Mouse (Mus musculus) left cerebral cortex, adult 9 months (tissue): Measurements from ENCODE around the gene Kcnn1.

ENCODE experiments used
- DNase-seq, 2 experiments: peaks; one replicate each; pipeline ENCODE4 v3.0.0; 2022; ENCODE audit warnings: low spot score in 2 of 2

The Kcnn1 gene

DNA sequence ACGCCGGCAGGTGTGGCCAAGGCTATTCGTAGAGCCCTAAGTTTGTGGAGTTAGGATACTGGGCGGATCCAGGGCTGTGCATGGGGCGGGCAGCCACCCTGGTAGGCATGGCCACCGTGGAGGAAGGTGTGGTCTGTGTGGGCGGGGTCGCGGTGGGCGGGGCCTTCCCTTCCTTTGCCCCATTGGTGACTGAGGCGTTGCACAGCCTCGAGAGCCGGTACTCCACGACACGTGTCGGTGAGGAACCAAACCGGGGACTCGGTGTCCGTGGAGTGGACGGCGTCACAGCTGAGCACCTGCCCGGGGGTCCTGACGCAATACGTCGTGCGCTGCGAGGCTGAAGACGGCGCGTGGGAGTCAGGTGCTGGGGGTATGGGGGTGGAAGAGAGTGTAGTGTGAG lies 46.4 kb downstream of the Kcnn1 start:
- no peak for DNase-seq

DNA sequence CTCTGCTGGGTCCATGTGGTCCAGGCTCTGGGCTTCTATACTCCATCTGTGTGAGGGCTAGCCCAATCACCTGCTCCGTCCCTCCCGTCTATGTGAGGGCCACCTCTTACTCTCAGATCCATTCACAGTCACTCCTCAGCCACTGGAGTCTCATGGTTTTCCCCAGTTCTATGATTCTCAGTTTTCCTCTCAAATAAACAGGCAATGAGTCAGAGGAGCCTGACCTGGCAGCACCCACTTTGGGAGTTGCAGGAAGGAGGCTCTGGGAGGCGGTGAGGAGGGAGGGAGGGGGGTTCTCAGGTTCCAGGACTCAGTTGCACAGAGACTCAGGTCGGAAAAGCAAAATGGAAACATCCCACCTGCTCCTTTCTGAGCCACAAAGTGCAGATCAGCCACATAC lies 50.2 kb downstream of the Kcnn1 start:
- DNase-seq, result no peak

GRCm38 (mm10) chr8:70812055-70812454 lies 51.0 kb downstream of the Kcnn1 start:
- no peak for DNase-seq

DNA sequence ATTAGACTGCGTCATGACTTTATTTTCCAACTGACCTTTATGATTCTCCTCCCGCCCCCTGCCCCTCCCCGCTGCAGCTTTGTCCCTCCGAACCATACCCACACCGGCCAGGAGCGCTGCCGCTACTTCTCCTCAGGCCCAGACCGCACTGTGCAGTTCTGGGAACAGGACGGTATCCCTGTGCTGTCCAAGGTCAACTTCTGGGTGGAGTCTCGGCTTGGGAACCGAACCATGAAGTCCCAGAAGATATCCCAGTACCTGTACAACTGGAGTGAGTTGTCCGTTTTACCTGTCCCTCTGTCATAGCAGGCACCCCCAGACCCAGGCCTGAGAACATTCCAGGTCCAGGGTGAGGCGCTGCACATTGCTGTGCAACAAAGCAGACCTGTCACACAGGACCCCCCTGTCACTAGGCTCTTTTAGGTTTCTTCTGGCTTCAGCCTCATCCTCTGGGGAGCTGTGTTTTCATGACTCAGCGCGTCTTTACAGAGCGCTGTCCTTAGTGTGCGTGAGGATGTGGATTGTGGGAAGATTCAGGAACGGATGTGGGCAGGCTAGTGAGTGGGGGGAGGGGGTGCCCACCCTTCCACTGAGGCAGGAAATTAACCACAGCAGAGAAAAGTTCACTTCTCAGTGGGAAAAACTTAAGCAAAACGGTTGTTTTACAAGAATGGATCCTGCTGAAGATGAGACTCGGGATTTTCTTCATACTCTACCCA lies 51.9 kb downstream of the Kcnn1 start:
- no peak for DNase-seq

DNA sequence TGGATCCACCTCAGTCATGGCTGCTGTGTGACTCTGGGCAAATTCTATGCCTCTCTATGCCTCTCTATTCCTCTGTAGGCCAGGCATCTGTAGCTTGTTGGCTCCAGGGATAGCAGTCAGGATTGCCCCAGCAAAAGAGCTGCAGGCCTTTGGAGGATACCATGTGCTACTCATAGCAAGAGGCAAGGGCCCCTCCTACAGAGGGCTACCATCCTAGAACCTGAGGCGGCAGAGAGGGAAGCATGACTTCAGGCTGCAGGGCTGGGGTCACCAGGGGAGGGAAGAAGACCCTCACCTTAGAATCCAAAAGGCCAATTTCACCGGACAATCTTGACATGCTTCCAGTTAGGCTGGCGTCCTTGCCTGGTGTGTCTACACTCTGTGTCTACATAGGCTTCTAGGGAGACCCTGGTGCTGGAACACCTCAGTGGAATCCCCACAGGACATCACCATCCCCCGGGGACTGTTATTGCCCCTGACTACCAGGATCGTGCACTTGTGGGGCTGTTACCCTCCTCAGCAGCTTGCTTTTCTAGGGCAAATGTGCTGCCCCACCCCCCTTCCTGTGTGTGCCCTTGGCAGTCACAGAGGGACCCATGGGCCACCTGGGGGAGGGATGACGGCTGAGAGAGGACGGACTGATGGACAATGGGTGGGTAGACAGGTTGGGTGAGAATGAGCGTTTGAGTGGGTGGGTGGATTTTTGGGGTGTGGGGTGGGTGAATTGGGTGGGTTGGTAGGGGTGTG lies 53.9 kb downstream of the Kcnn1 start:
- DNase-seq, result no peak

GRCm38 (mm10) chr8:70808239-70808638 lies 54.8 kb downstream of the Kcnn1 start, which contains the start of gene Il12rb1:
Il12rb1 (plus strand) TSS chr8:70808449.
- no peak for DNase-seq

- DNase-seq, result no peak
Observed at GRCm38 (mm10) chr8:70807304-70807703, 55.8 kb downstream of the Kcnn1 start.

DNA sequence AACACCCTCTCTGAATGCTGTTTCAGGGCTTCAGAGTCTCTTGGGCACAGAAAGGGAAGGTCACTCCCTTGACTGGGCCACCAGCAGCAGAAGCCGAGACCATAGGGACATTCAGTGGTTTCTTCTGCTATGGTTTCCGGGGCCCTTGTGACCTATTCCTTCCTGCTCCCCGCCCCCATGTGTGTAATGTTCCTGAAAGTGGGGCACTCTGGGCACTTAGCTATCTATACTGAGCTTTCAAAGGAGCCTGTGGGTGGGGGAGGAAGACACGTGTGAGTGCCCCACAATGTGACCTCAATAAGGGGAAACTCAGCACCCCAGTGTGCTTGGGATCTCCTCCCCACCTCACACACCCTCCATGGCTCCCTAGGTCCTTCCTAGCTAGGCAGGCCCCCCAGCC lies 56.5 kb downstream of the Kcnn1 start:
- DNase-seq, result no peak

DNA sequence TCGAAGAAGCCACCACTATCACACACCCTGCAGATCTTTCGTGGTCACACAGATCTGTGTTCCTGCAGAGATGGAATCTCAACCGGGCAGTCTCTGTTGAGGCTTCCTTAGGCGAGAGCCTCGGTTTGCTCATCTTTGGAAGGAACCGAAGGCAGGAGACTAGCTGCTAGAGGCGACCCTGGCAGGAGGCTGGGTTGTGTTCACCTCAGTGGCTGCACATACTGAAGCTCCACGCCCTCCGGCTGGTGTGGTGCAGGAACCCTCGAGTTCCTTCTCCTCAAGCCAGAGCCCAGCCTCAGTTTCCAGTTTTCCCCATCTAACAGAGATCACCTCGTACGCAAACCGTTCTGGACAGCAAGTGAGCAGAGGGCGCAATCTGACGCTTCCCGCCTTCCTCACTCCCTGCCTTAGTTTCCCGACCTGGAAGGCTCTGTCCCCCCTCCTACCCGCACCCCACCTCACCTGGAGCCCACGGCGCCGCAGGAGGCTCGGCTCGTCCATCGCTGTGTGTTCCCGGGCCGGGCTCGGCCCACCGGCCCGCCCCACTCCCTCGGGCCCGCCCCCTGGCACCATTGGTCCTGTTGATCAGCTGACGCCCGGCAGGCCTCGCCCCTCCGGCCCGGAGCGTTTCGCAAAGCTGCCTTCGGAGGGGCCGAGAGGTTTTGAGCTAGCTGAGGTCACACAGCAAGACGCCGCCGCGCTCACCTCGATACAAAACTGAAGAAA lies 58.4 kb downstream of the Kcnn1 start, which contains the start of gene Mast3:
Mast3 (minus strand) TSS at position 574 of the 726 bp plus-strand sequence.
- peak in 1 of 2 experiments; percentile 82 for DNase-seq

GRCm38 (mm10) chr8:70803761-70804480 lies 59.1 kb downstream of the Kcnn1 start:
- DNase-seq, result peak in 1 of 2 experiments; percentile 80

- no peak for DNase-seq
Observed at GRCm38 (mm10) chr8:70802786-70803510, 60.1 kb downstream of the Kcnn1 start.

GRCm38 (mm10) chr8:70801830-70802229 lies 61.2 kb downstream of the Kcnn1 start:
- DNase-seq, result no peak

DNA sequence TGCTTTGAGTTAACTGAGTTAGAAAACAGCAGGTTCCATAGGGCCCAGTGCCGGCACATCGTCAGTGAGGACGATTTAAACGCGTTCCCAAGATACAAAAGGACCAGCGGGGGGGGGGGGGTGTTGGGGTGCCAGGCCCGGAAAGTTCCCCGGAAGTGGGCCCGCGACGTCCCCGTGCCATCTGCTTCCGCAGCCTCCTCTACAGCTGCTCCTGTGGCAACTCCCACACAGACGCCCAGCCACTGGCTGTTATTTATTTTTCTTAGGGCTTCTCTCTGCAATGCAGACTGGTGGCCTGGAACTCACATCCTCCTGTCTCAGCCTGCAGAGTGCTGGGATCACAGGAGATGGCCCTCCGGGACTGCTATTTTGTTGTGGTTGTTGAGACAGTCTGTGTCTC lies 61.9 kb downstream of the Kcnn1 start:
- peak in 1 of 2 experiments; percentile 82 for DNase-seq

GRCm38 (mm10) chr8:70800648-70801047 lies 62.4 kb downstream of the Kcnn1 start:
- peak in 1 of 2 experiments; percentile 67 for DNase-seq

DNA sequence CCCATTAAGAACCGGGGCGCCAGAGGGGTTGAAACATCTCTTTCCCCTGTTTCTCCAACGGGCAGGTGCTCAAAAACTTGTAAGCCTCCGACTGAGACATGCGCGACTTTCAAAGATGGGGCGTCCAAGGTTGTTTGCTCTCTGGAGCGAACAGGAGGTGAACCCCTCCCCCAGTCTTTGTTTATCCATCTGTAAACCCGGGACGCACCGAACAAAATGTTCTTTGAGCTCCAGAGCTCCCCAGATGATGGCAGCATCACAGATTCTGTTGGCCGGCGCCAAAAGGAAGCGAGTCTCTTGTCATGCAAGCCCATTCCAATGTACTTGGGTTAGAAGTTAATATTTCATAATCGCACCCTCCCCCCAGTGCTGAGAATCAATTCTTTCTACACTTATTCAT lies 64.8 kb downstream of the Kcnn1 start:
- peak in 1 of 2 experiments; percentile 71 for DNase-seq

- peak; percentile 92 to 95 for DNase-seq
Observed at GRCm38 (mm10) chr8:70797081-70798070, 65.7 kb downstream of the Kcnn1 start.

- DNase-seq, result no peak
Observed at GRCm38 (mm10) chr8:70796403-70797080, 66.5 kb downstream of the Kcnn1 start.

GRCm38 (mm10) chr8:70795370-70795769 lies 67.7 kb downstream of the Kcnn1 start:
- no peak for DNase-seq

DNA sequence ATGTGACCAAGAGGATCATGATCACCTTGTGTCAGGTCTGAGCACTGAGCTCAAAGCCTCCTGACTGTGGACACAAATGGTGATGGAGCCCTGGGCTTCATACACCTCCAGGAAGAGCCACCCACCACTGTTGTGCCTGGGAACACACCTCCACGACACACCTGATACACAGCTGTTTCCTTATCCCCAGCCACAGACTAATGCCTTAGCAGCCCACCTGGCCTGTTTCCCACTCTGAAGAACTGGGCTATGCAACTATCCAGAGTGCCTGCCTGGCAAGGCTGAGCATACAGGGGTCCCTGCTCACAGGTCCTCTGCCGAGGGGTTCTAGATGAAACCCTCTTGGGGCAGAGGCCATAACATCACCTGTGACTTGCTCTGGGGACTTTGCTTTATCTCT lies 68.8 kb downstream of the Kcnn1 start:
- no peak for DNase-seq
